Mouse (Mus musculus) E14TG2a.4 (cell line): ENCODE measurements around the gene Gm20388.

ENCODE experiments used
- CTCF ChIP-seq: conservative IDR thresholded peaks from 2 replicates; pipeline ENCODE4 v1.5.1; 2014; ENCODE audit warnings: low read length
- NANOG ChIP-seq: IDR thresholded peaks from 2 replicates; pipeline ENCODE4 v1.6.1; 2014; ENCODE audit warnings: borderline replicate concordance, low read length, mixed read lengths

DNA sequence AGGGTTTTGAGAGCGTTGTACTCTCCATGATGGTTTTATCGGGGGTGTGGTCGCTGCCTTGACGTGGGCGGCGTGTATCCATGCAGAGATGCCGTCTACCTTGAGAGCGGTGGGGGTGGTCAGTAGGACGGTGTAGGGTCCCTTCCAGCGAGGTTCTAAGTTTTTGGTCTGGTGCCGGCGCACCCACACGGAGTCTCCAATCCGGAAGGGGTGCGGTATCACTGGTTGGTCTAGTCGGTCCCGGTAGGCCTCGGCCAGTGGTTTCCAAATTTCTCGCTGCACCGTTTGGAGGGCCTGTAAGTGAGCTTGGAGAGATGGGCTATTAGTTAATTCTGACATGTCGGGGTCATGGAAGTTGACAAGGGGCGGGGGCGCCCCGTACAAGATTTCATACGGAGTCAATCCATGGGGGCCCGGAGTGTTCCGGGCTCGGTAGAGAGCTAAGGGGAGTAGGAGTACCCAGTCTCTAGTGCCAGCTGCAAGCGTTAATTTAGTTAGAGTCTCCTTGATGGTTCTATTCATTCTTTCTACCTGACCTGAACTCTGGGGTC lies 3517.8 kb downstream of the Gm20388 start:
- TF ChIP-seq CTCF = no peak
- TF ChIP-seq NANOG = no peak
